Mouse (Mus musculus) Patski (cell line): ENCODE measurements around the gene Zdhhc17. TPM values are rescaled to one million over a fixed set of nuclear protein-coding genes. Genes with fewer than 3 reads are reported as not detected.

ENCODE experiments used
- ATAC-seq: fragments of 100-300 bp; one replicate; pipeline ENCODE4 v1.8.0; 2021
- CTCF ChIA-PET: fragments of 350-600 bp; sonication (Branson Sonifier 250); formaldehyde crosslinking; loops from one replicate; lab custom pipeline; 2022; ENCODE audit warnings: inconsistent platforms; lab: Charles Lee
- POLR2A ChIA-PET: fragments of 350-600 bp; sonication (Branson Sonifier 250); formaldehyde crosslinking; loops from one replicate; lab custom pipeline; 2022; ENCODE audit warnings: antibody characterized with exemption, inconsistent platforms; lab: Charles Lee
- DNase-seq: peaks from one replicate; pipeline ENCODE4 v3.0.0-alpha.2; 2011; ENCODE audit warnings: low read depth, low spot score
- H3K27me3 ChIP-seq: fragments of 371-371 bp; one replicate; pipeline ENCODE4 v1.5.1; 2021
- CTCF ChIP-seq: fragments of 100-300 bp; IDR thresholded peaks from one replicate; pipeline ENCODE4 v1.5.1; 2021
- in situ Hi-C: fragments of 300-500 bp; cut with MboI; formaldehyde crosslinking; loops from 3 replicates; pipeline ENCODE4 v1.11.1; 2018; ENCODE audit warnings: low pct_unique_long_range_greater_than_20kb, mixed read lengths
- polyA plus RNA-seq: library from polyadenylated mRNA; unstranded; gene quantifications from one replicate; pipeline ENCODE4 v1.2.3, GENCODE M21; 2021

Zdhhc17 gene
- polyA plus RNA-seq, 1 experiment from 2014 or later: 20.6 TPM

GRCm38 (mm10) chr10:111030845-111031244, 20.9 kb upstream of the Zdhhc17 start:
- in situ Hi-C loops: no loop called here
- CTCF ChIA-PET: interaction anchor here (0.8 kb wide), 1 partner anchor 20 kb away, joined by 4 read pairs; no protein-coding TSS in a partner anchor
- POLR2A ChIA-PET: no interaction called here

GRCm38 (mm10) chr10:111026106-111026505, 16.2 kb upstream of the Zdhhc17 start:
- ChIA-PET POLR2A (no interaction called here), CTCF (interaction anchor here (1.0 kb wide), 1 partner anchor 9 kb away, joined by 3 read pairs; no protein-coding TSS in a partner anchor)
- no peak for TF ChIP-seq CTCF
- in situ Hi-C loops: no loop called here
- DNase-seq (no peak), ATAC-seq (no peak)
- peaks cover 4% of the 10 kb centered on the region for H3K27me3 ChIP-seq

More at GRCm38 (mm10) chr10:111030845-111031244, 20.9 kb upstream of the Zdhhc17 start:
- no peak for TF ChIP-seq CTCF
- peaks cover under 1% of the 10 kb centered on the region for H3K27me3 ChIP-seq
- DNase-seq (no peak), ATAC-seq (peak; percentile 52)

- peaks cover 9% of the 10 kb centered on the region for H3K27me3 ChIP-seq
- in situ Hi-C loops: no loop called here
- ChIA-PET CTCF (no interaction called here), POLR2A (interaction anchor here (1.2 kb wide), 1 partner anchor 14 kb away, joined by 5 read pairs; no protein-coding TSS in a partner anchor)
- DNase-seq: no peak
- no peak for TF ChIP-seq CTCF
- ATAC-seq: no peak
Observed at GRCm38 (mm10) chr10:111024746-111025145, 14.8 kb upstream of the Zdhhc17 start.

GRCm38 (mm10) chr10:111014476-111014875, 4.5 kb upstream of the Zdhhc17 start:
- no peaks in the 10 kb centered on the region for H3K27me3 ChIP-seq
- no peak for TF ChIP-seq CTCF
- ATAC-seq (no peak), DNase-seq (no peak)
- in situ Hi-C loops: no loop called here
- POLR2A ChIA-PET: no interaction called here
- CTCF ChIA-PET: no interaction called here

- CTCF ChIA-PET: interaction anchor here (1.4 kb wide), 1 partner anchor 24 kb away, joined by 6 read pairs; no protein-coding TSS in a partner anchor
Observed at GRCm38 (mm10) chr10:111013265-111013664, 3.3 kb upstream of the Zdhhc17 start.

GRCm38 (mm10) chr10:111012496-111013038, 2.6 kb upstream of the Zdhhc17 start:
- no peaks in the 10 kb centered on the region for H3K27me3 ChIP-seq
- DNase-seq: no peak
- ChIA-PET POLR2A (no interaction called here), CTCF (interaction anchor here (1.4 kb wide), 1 partner anchor 24 kb away, joined by 6 read pairs; no protein-coding TSS in a partner anchor)
- no peak for ATAC-seq
- in situ Hi-C loops: no loop called here
- TF ChIP-seq CTCF: no peak

More at GRCm38 (mm10) chr10:111013265-111013664, 3.3 kb upstream of the Zdhhc17 start:
- DNase-seq (no peak), ATAC-seq (no peak)
- POLR2A ChIA-PET: no interaction called here
- in situ Hi-C loops: no loop called here
- no peaks in the 10 kb centered on the region for H3K27me3 ChIP-seq
- no peak for TF ChIP-seq CTCF

GRCm38 (mm10) chr10:111011226-111011765, 1.4 kb upstream of the Zdhhc17 start:
- no peak for DNase-seq

GRCm38 (mm10) chr10:111010480-111011225, 713 bp upstream of the Zdhhc17 start:
- POLR2A ChIA-PET: interaction anchor here (0.6 to 1.2 kb wide), 9 partner anchors 13 to 243 kb away, joined by 3 to 7 read pairs (median 4); no protein-coding TSS in a partner anchor
- TF ChIP-seq CTCF: no peak
- in situ Hi-C loops: no loop called here
- CTCF ChIA-PET: interaction anchor here (0.8 to 1.2 kb wide), 2 partner anchors 20 to 21 kb away, joined by 4 read pairs; no protein-coding TSS in a partner anchor
- no peak for DNase-seq
- no peaks in the 10 kb centered on the region for H3K27me3 ChIP-seq
- no peak for ATAC-seq

More at GRCm38 (mm10) chr10:111011226-111011765, 1.4 kb upstream of the Zdhhc17 start:
- in situ Hi-C loops: no loop called here
- no peaks in the 10 kb centered on the region for H3K27me3 ChIP-seq
- ChIA-PET CTCF (interaction anchor here (1.2 kb wide), 1 partner anchor 21 kb away, joined by 4 read pairs; no protein-coding TSS in a partner anchor), POLR2A (interaction anchor here (0.7 to 1.2 kb wide), 3 partner anchors 13 to 221 kb away, joined by 3 to 5 read pairs (median 4); no protein-coding TSS in a partner anchor)
- ATAC-seq: no peak
- TF ChIP-seq CTCF: no peak

- DNase-seq (no peak), ATAC-seq (no peak)
- TF ChIP-seq CTCF: no peak
- in situ Hi-C loops: no loop called here
- ChIA-PET CTCF (interaction anchor here (1.5 to 2.2 kb wide), 2 partner anchors 12 to 91 kb away, joined by 5 to 8 read pairs; no protein-coding TSS in a partner anchor), POLR2A (interaction anchor here (0.7 kb wide), 1 partner anchor 41 kb away, joined by 3 read pairs; no protein-coding TSS in a partner anchor)
- H3K27me3 ChIP-seq: no peaks in the 10 kb centered on the region
Observed at GRCm38 (mm10) chr10:111009113-111009640, 763 bp downstream of the Zdhhc17 start.

GRCm38 (mm10) chr10:111007687-111008086, 2.3 kb downstream of the Zdhhc17 start:
- in situ Hi-C loops: no loop called here
- ATAC-seq (peak; percentile 6), DNase-seq (no peak)
- CTCF ChIA-PET: interaction anchor here (1.2 to 2.4 kb wide), 5 partner anchors 10 to 92 kb away, joined by 3 to 8 read pairs (median 6); no protein-coding TSS in a partner anchor
- H3K27me3 ChIP-seq: no peaks in the 10 kb centered on the region
- POLR2A ChIA-PET: no interaction called here
- TF ChIP-seq CTCF: no peak
